Mouse (Mus musculus): ENCODE data around the gene Adam20.
"Not testable (repeated sequence)": the region's sequence is repeated elsewhere in the genome, so short reads cannot be mapped to it uniquely, and the experiment has no call there.

Gene Adam20

GRCm38 (mm10) chr8:40792973-40793372 is at the start of gene Adam20:
Adam20 (plus strand) TSS chr8:40793273.
- not testable (repeated sequence) for DNase-seq (ENCODE audit: low spot score in 2 of 2)

- not testable (repeated sequence) for DNase-seq (ENCODE audit: low spot score in 2 of 2)
Observed at GRCm38 (mm10) chr8:40751908-40752307, 41.2 kb upstream of the Adam20 start, which contains the start of gene Adam25. Adam25 (plus strand) TSS chr8:40752208.

DNA sequence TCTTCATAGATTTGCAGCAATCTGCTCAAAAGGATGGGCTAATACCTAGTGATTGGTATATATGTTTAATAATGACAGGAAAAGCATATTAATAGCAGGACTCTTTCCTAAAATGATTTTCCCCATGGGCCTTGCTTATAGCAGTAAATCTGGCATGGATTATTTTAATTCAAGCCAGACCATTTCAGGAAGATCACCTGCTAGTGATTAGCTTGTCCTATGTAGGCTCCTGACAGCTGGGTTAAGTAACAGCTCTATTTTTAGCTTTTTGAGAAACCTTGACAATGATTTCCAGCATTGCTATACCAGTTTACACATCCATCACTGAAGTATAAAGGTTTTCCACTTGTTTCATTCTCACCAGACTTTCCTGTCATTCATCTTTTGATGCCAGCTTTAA is 9.8 kb upstream of the Adam20 start:
- no peak for DNase-seq (ENCODE audit: low spot score in 2 of 2)

DNA sequence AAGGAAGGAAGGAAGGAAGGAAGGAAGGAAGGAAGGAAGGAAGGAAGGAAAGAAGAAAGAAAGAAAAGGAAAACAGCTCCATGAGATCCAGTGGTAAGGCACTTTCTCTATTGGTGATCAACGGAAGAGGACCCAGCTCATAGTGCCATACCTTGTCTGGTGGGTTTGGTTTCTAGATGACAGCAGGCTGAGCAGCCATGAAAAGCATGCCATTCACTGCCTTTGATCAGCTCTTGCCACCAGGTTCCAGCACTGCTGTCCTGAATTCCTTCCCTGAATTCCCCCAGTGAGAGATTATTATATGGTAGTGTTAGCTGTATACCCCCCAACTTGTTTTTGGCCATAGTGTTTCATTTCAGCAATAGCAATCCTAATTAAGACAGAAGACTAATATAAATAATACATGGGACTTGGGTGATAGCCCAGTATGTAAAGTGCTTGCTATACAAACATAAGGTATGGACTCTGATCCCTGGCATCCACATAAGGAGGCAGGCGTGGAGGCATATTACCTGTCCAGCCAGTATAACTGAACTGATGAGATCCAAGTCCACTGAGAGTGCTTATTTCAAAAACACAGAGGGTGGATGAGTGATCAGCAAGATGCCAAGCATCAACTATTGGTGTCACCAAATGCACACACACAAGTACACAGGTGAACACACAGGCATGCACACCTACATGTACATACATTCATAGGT is 10.5 kb downstream of the Adam20 start:
- no peak for DNase-seq (ENCODE audit: low spot score in 2 of 2)

Measured in right cerebral cortex, postnatal 36 days (tissue).